ENCODE assay signal across 13 mouse cellular contexts in genomic region chr12:75450011-75450410, GRCm38 (mm10). TPM values are rescaled to one million over a fixed set of nuclear protein-coding genes. Genes with fewer than 3 reads are reported as not detected.
DNase-seq lines count a peak whose midpoint lies in the region; ATAC-seq lines count a peak whose summit lies in the region.
"Had no signal": no experiment of that assay in that cellular context is flagged by ENCODE, and none has a peak within 500 bp of the region (broad histone marks: within the 10 kb centered on the region; RNA-seq: fewer than 3 reads in every experiment).

No protein-coding gene starts in this region.

- peaks cover 18% of the 10 kb centered on the region for H3K36me3 ChIP-seq in heart, embryonic 16.5 days (ENCODE audit: control insufficient read depth, insufficient read depth)
- H3K36me3 ChIP-seq in heart, embryonic 10.5 days: peaks cover 24% of the 10 kb centered on the region

- H3K4me2 ChIP-seq in heart, embryonic 16.5 days (ENCODE audit: low read depth, low read length): no peak overlapping the region
- H3K4me2 ChIP-seq: heart, embryonic 11.5 days; hindbrain, embryonic 15.5 days had no signal

- H3K27me3 ChIP-seq in heart, embryonic 16.5 days (ENCODE audit: control insufficient read depth, insufficient read depth, low read length): no peaks in the 10 kb centered on the region
- H3K27me3 ChIP-seq in heart, embryonic 10.5 days (ENCODE audit: insufficient read depth, poor library complexity, severe bottlenecking): no peaks in the 10 kb centered on the region
- H3K27me3 ChIP-seq: hindbrain, embryonic 15.5 days had no signal

- WGBS in heart, embryonic 16.5 days: 76% methylated on average over 14 of the region's 14 CpGs
- 81% methylated on average over 14 of the region's 14 CpGs for WGBS in heart, embryonic 10.5 days

- H3K4me1 ChIP-seq in heart, embryonic 16.5 days (ENCODE audit: control insufficient read depth, insufficient read depth, low read length): no peaks in the 10 kb centered on the region
- no peaks in the 10 kb centered on the region for H3K4me1 ChIP-seq in heart, embryonic 10.5 days
- H3K4me1 ChIP-seq: hindbrain, embryonic 15.5 days had no signal

- ATAC-seq in heart, embryonic 16.5 days (replicated peaks; ENCODE audit: extremely low read depth, insufficient read depth, low FRiP score): no peak

- no peak for DNase-seq in heart, embryonic 10.5 days (ENCODE audit: low spot score)
- peak; percentile 75 for DNase-seq in CD4-positive helper T cell, adult 2 months (ENCODE audit: low read depth, low spot score)
- peak; percentile 51 for DNase-seq in kidney, postnatal 10 days
- peak; percentile 66 for DNase-seq in naive thymus-derived CD4-positive, alpha-beta T cell, adult 2 months (ENCODE audit: low read depth)
- DNase-seq in MN1 (ENCODE audit: low spot score) (no peak), adipocyte (ENCODE audit: low spot score) (no peak)
- DNase-seq in left cerebral cortex, adult 11 months (ENCODE audit: low spot score): no peak
- DNase-seq: right cerebral cortex, adult 18-20 months had no signal

- H3K4me3 ChIP-seq in heart, embryonic 16.5 days (ENCODE audit: low read length): no peak overlapping the region
- H3K4me3 ChIP-seq in heart, embryonic 10.5 days: no peak overlapping the region
- H3K4me3 ChIP-seq: hindbrain, embryonic 15.5 days had no signal

- no peak overlapping the region for H3K9ac ChIP-seq in heart, embryonic 16.5 days (ENCODE audit: low read length)
- H3K9ac ChIP-seq: hindbrain, embryonic 15.5 days had no signal

- peak overlapping the region; percentile 51 for H3K27ac ChIP-seq in heart, embryonic 16.5 days (ENCODE audit: low read length)
- no peak overlapping the region for H3K27ac ChIP-seq in heart, embryonic 10.5 days
- H3K27ac ChIP-seq: hindbrain, embryonic 15.5 days had no signal

- no peaks in the 10 kb centered on the region for H3K9me3 ChIP-seq in heart, embryonic 16.5 days (replicated peaks; ENCODE audit: control insufficient read depth, low read length)
- H3K9me3 ChIP-seq in heart, embryonic 10.5 days: no peaks in the 10 kb centered on the region
- H3K9me3 ChIP-seq: hindbrain, embryonic 15.5 days had no signal

RNA-seq across cellular contexts. Expression of gene Gphb5, which starts 33.4 kb away (rescaled TPM):
- polyA plus RNA-seq in heart, embryonic 16.5 days (2015; fragmentation: Nextera tagmentation; extraction: Ambion mirVana): 0.08 TPM in 1 of 2 replicates, not detected in the other
- polyA plus RNA-seq in heart, embryonic 10.5 days (2016; fragmentation: Nextera tagmentation; extraction: Ambion mirVana): not detected in 2 replicates
- polyA plus RNA-seq: heart, embryonic 11.5 days; hindbrain, embryonic 15.5 days; limb, embryonic 11.5 days; macrophage had no signal

Comparison
In these comparisons a context has a peak if more than half of its experiments do, and no peak if none do; other contexts are left out.
1. DNase-seq: peak in CD4-positive helper T cell, adult 2 months (single experiment), kidney, postnatal 10 days (single experiment) and naive thymus-derived CD4-positive, alpha-beta T cell, adult 2 months (single experiment); none in heart, embryonic 10.5 days (single experiment), MN1 (single experiment), adipocyte (single experiment) and left cerebral cortex, adult 11 months (single experiment).